Mouse (Mus musculus) kidney, adult 2 months (tissue): Measurements from ENCODE around the gene Krt28.

Experiments used
- CTCF ChIP-seq: fragments of 200-500 bp; conservative IDR thresholded peaks from 2 replicates; pipeline ENCODE4 v1.5.1; 2011; ENCODE audit warnings: low read depth, mild to moderate bottlenecking, control low read depth, low read length, moderate library complexity, mixed read lengths; ENCODE audit not compliant: insufficient read depth, insufficient read length
- POLR2A ChIP-seq: fragments of 200-500 bp; IDR thresholded peaks from one replicate; pipeline ENCODE4 v1.6.1; 2011; ENCODE audit warnings: low read depth, low read length, control low read depth

DNA sequence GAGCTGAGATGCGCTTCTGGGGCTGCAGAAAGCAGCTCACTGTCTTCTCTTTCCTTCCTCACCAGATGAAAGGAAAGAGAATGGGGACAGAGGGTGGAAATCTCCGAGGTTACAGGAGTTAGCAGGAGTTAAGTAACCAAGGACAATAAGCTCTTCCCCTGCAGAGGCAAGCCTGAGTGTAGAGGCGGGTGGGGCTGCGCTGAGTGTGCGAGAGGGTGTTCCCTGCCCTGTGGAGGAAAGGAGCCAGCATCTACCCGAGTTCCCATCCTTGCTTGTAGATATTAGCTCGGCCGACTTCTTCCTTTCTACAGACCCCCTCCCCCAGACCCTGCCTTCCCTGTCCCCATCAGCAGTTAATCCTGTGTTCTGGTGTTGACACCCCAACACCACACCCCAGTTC, 24.1 kb upstream of the Krt28 start:
- no peak for TF ChIP-seq CTCF
- no peak for TF ChIP-seq POLR2A
